Mouse (Mus musculus) hindbrain, embryonic 15.5 days (tissue): ENCODE results near the gene Klk1b1. TPM values are rescaled to one million over a fixed set of nuclear protein-coding genes. Genes with fewer than 3 reads are reported as not detected.

Source experiments
- ATAC-seq: fragments of 200-750 bp; cut with Nextera tagmentation; 2 replicates; pipeline ENCODE4 v1.8.0; 2017; ENCODE audit warnings: low read depth, moderate number of reproducible peaks, moderate TSS enrichment; ENCODE audit not compliant: low FRiP score
- H3K27ac ChIP-seq: fragments of 300-500 bp; sonication (generic); replicated peaks from 2 replicates; pipeline ENCODE4 v1.5.1; 2015; ENCODE audit warnings: mild to moderate bottlenecking, inconsistent platforms
- H3K27me3 ChIP-seq: fragments of 300-500 bp; sonication (generic); 2 replicates; pipeline ENCODE4 v1.6.1; 2015; ENCODE audit warnings: control low read depth, inconsistent platforms
- H3K36me3 ChIP-seq: fragments of 300-500 bp; sonication (generic); 2 replicates; pipeline ENCODE4 v1.6.1; 2015; ENCODE audit warnings: control low read depth, inconsistent platforms
- H3K4me1 ChIP-seq: fragments of 300-500 bp; sonication (generic); replicated peaks from 2 replicates; pipeline ENCODE4 v1.6.1; 2015; ENCODE audit warnings: control low read depth, inconsistent platforms
- H3K4me2 ChIP-seq: fragments of 300-500 bp; sonication (generic); 2 replicates; pipeline ENCODE4 v1.6.1; 2015; ENCODE audit warnings: moderate library complexity, mild to moderate bottlenecking, inconsistent platforms
- H3K4me3 ChIP-seq: fragments of 300-500 bp; sonication (generic); 2 replicates; pipeline ENCODE4 v1.5.1; 2015; ENCODE audit warnings: mild to moderate bottlenecking, inconsistent platforms
- H3K9ac ChIP-seq: fragments of 300-500 bp; sonication (generic); 2 replicates; pipeline ENCODE4 v1.6.1; 2015; ENCODE audit warnings: inconsistent platforms
- H3K9me3 ChIP-seq: fragments of 300-500 bp; sonication (generic); 2 replicates; pipeline ENCODE4 v1.6.1; 2016; ENCODE audit warnings: control low read depth, inconsistent platforms
- WGBS: fragments of 180-500 bp; shearing (Covaris S2); methylation state at CpG from one replicate; pipeline ENCODE4 v1.1.7; 2015; 5-methylcytosine and 5-hydroxymethylcytosine counted together
- polyA plus RNA-seq: library from polyadenylated mRNA; unstranded; fragments of >200 nt; fragmentation: Nextera tagmentation; extraction: Ambion mirVana; gene quantifications from 2 replicates; pipeline ENCODE4 v1.2.1, GENCODE M21; 2015

Klk1b1 gene
- polyA plus RNA-seq: not detected in 2 replicates

DNA sequence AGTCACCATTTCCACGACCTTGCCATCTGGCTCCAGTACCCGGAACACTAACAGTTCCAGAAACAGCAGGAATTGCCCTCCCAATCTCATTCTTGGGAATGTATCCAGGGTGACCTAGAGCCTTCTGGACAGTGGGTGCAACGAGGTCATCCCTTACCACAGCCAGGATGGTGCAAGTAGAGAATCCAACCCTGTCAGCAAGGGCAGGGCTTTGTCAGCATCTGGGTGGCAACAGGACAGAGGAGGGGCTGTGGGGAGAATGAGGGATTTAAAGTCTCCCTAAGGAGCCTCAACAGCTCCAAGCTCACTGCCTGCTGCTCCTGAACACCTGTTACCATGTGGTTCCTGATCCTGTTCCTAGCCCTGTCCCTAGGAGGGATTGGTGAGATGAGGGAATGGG lies at the start of gene Klk1b1:
Gene Klk1b1 (plus strand): TSS at position 301 of the 400 bp plus-strand sequence.
- Histone ChIP-seq H3K36me3 (no peaks in the 10 kb centered on the region), H3K9me3 (no peaks in the 10 kb centered on the region)

DNA sequence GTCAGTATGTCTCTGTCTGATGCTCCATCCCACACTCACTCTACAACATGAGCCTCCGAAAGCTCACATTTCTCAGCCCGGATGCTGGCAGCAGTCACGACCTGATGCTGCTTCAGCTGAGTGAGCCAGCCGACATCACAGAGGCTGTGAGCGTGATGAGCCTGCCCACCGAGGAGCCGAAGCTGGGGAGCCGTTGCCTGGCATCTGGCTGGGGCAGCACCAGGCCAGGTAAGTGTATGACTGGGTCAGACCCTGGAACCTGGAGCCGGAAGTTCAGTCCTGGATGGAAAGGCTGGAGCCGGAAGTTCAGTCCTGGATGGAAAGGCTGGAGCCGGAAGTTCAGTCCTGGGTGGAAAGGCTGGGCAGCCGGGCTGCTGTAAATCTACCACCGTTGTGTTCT lies 48.1 kb upstream of the Klk1b1 start:
- Histone ChIP-seq H3K4me2 (no peak overlapping the region), H3K4me1 (no peaks in the 10 kb centered on the region), H3K9ac (no peak overlapping the region), H3K27ac (no peak overlapping the region), H3K4me3 (no peak overlapping the region), H3K27me3 (no peaks in the 10 kb centered on the region), H3K36me3 (no peaks in the 10 kb centered on the region), H3K9me3 (no peaks in the 10 kb centered on the region)
- ATAC-seq: no peak
- 87% methylated on average over 13 of the region's 13 CpGs for WGBS

More for the DNA sequence above, at the start of gene Klk1b1:
- Histone ChIP-seq H3K4me2 (no peak within 1 kb of the TSS), H3K4me3 (no peak within 1 kb of the TSS), H3K4me1 (no peaks in the 10 kb centered on the region), H3K27me3 (no peaks in the 10 kb centered on the region), H3K9ac (no peak within 1 kb of the TSS), H3K27ac (no peak within 1 kb of the TSS)
- 66% methylated on average over 3 of the region's 3 CpGs for whole genome bisulfite sequencing
- ATAC-seq: no peak

DNA sequence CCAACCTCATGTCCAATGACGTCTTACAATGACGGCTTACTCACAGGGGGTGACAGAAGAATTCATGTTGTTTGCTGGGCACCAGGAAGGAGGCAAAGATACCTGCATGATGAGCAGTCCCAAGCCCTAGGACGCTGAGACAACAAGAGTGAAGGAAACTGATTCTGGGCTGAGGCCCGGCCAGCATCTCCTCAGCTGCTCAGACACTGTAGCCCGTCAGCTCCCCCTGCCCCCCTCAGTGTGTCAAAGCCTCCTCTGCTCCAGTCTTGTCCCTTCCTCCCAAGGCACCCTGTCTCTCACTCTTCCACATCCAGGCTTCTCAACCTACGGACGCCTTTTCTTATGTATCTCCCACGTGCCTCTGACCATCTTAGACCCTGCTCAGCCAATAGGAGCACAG lies 47.7 kb upstream of the Klk1b1 start:
- ATAC-seq: no peak
- no peak overlapping the region for H3K27ac ChIP-seq
- H3K9me3 ChIP-seq: no peaks in the 10 kb centered on the region
- H3K4me2 ChIP-seq: no peak overlapping the region
- H3K4me3 ChIP-seq: no peak overlapping the region
- H3K4me1 ChIP-seq: no peaks in the 10 kb centered on the region
- no peak overlapping the region for H3K9ac ChIP-seq
- H3K36me3 ChIP-seq: no peaks in the 10 kb centered on the region
- WGBS: 74% methylated on average over 8 of the region's 8 CpGs
- no peaks in the 10 kb centered on the region for H3K27me3 ChIP-seq

DNA sequence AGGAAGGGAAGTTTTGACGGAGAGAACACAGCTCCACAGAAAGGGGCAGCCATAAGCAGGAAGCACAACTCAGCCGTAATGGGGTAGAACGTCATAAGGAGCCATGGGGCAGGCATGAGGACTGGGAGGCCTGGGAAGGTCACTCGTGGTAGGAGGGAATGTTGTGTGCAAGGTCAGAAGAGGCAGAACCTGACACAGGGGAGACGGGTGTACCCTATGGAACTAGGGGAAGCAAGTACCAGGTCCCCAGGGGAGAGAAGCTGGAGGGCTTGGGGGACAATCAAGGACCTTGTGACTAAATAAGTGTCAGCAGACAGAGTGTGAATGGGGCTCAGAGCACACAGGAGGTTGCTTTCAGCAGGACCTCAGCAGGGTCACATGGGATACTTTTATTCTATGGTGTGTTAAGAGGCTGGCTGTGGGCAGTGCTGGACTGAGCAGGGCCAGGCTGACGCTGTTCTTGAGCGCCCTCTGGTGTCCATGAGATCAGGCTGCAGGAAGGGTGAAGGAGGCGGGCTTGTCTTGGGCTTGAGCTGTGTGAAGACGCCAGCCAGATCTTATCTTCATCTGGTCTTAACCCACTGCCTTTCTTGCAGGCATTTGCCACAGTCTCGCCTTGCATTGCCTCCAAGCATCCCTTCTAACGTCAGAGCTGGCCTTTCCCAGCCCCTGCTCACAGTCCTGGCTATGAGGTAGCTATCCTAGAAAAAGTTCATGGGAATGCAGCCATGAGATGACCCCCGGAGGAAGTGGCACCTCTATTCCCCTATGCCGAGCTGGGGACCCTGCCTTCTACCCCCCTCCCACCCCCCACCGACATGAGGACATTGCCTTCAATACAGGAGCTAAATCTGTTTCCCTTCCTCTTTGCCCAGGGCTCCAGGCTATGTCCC lies 46.7 kb upstream of the Klk1b1 start:
- Histone ChIP-seq H3K9ac (no peak overlapping the region), H3K27me3 (no peaks in the 10 kb centered on the region), H3K4me2 (no peak overlapping the region), H3K27ac (no peak overlapping the region), H3K4me1 (no peaks in the 10 kb centered on the region), H3K36me3 (no peaks in the 10 kb centered on the region), H3K9me3 (no peaks in the 10 kb centered on the region), H3K4me3 (no peak overlapping the region)
- peak; percentile 92 for ATAC-seq
- WGBS: 34% methylated on average over 14 of the region's 14 CpGs

DNA sequence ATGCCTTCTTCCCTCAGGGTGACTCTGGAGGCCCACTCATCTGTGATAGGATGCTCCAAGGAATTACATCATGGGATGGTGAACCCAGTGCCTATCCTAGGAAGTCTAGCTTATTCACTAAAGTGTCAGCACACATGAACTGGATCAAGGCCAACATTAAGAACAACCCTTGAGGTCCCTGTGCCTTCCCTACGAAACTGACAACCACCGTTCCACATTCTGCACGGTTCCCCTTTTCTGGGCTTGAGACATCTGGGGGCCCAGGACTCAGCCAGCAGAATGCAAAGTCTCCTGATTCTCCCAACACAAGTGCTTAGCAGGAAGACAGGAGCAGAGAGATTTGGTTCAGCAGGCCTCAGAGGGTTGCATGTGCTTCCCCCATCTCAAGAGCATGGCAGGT lies 46.0 kb upstream of the Klk1b1 start:
- Histone ChIP-seq H3K9ac (no peak overlapping the region), H3K36me3 (no peaks in the 10 kb centered on the region), H3K9me3 (no peaks in the 10 kb centered on the region), H3K4me2 (no peak overlapping the region), H3K27ac (no peak overlapping the region), H3K4me3 (no peak overlapping the region), H3K27me3 (no peaks in the 10 kb centered on the region), H3K4me1 (no peaks in the 10 kb centered on the region)
- no peak for ATAC-seq
- 91% methylated on average over 3 of the region's 3 CpGs for WGBS

DNA sequence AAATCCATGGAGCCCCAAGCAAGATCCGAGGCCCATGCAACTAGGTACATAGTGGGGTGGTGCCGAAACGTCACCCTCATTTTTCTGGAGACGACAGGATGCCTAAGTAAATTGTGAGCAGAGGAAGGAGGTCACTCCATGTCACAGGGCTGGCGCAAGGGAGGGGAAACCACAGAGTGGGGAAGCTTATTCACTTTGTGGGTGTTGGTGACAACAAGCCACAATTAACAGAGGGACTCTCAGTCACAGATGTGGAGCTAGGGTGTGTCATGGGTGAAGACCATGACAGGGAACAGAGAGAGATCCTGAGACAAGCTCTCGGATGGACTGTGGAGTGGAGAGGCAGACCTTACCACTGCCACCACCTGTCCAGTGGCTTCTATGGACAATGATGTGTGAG lies 45.5 kb upstream of the Klk1b1 start:
- no peak overlapping the region for H3K4me2 ChIP-seq
- no peak overlapping the region for H3K27ac ChIP-seq
- H3K4me1 ChIP-seq: no peaks in the 10 kb centered on the region
- 86% methylated on average over 6 of the region's 6 CpGs for WGBS
- H3K36me3 ChIP-seq: no peaks in the 10 kb centered on the region
- H3K9me3 ChIP-seq: no peaks in the 10 kb centered on the region
- H3K4me3 ChIP-seq: no peak overlapping the region
- ATAC-seq: no peak
- H3K27me3 ChIP-seq: no peaks in the 10 kb centered on the region
- H3K9ac ChIP-seq: no peak overlapping the region

DNA sequence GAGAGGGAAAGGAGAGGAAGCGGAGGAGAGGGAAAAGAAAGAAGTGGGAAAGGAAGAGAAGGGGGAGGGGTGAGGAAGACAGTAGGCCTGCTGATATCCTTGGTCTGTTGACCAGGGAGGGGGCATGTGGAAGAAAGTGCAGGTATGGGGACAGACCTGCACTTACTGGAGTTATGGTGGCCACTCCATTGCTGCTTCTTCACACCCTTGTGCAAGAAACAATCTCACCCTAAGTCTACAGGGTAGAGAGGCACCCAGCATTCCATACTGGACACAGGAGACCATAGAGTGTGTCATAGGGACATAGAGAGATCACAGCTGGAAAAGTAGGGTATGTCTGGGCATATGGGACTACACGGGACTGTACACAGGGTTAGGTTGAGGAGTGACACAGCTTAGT lies 44.6 kb upstream of the Klk1b1 start:
- 94% methylated on average over 2 of the region's 2 CpGs for WGBS
- H3K4me2 ChIP-seq: no peak overlapping the region
- H3K4me3 ChIP-seq: no peak overlapping the region
- H3K36me3 ChIP-seq: no peaks in the 10 kb centered on the region
- no peak overlapping the region for H3K27ac ChIP-seq
- no peaks in the 10 kb centered on the region for H3K27me3 ChIP-seq
- H3K9me3 ChIP-seq: no peaks in the 10 kb centered on the region
- no peak for ATAC-seq
- H3K9ac ChIP-seq: no peak overlapping the region
- H3K4me1 ChIP-seq: no peaks in the 10 kb centered on the region

DNA sequence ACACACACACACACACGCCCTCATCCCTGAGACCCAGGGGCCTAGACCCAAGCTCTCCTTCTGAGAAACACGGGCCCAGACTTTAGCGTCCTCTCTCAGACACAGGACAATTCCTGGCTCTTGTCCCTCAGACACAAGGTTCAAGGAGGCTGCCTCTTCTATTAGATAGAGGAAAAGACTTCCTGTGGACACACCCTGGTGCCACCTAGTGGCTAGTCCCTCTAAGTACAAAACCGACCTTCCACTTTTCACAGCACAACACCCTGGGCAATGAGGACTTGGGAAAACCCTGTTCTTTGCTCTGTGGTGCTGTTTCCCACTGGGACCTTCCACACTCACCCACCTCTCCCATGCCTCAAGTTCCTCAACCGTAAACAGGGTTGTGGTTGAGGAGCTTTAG lies 40.6 kb upstream of the Klk1b1 start:
- ATAC-seq: no peak
- 77% methylated on average over 5 of the region's 5 CpGs for WGBS
- H3K4me2 ChIP-seq: no peak overlapping the region

DNA sequence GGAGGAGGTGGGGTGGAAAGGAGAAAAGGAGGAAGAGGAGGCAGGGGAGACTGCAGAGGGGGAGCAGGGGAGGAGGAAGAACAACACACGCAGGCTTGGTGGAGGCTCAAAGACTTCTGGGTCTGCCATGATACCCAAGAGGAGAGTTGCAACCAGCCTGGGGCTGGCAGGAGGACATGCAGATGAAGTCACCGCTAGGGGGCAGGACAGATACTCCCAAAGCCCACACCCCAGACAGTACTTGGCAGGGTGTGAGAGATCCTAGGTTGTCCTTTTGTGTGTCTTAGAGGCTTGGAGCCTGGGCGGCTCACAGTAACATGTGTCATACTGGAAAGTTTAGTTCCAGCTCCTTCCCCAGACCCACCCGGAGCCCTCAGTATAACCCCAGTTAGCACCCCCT lies 38.0 kb upstream of the Klk1b1 start:
- H3K4me1 ChIP-seq: no peaks in the 10 kb centered on the region
- no peak overlapping the region for H3K4me3 ChIP-seq
- no peaks in the 10 kb centered on the region for H3K36me3 ChIP-seq
- no peaks in the 10 kb centered on the region for H3K9me3 ChIP-seq
- peak; percentile 27; the same call in 1 of the 2 replicates for ATAC-seq
- H3K27me3 ChIP-seq: no peaks in the 10 kb centered on the region
- no peak overlapping the region for H3K27ac ChIP-seq
- no peak overlapping the region for H3K4me2 ChIP-seq
- no peak overlapping the region for H3K9ac ChIP-seq
- 35% methylated on average over 4 of the region's 4 CpGs for WGBS

More for the DNA sequence above, 40.6 kb upstream of the Klk1b1 start:
- Histone ChIP-seq H3K27ac (no peak overlapping the region), H3K9ac (no peak overlapping the region), H3K36me3 (no peaks in the 10 kb centered on the region), H3K27me3 (no peaks in the 10 kb centered on the region), H3K9me3 (no peaks in the 10 kb centered on the region), H3K4me3 (no peak overlapping the region), H3K4me1 (no peaks in the 10 kb centered on the region)

DNA sequence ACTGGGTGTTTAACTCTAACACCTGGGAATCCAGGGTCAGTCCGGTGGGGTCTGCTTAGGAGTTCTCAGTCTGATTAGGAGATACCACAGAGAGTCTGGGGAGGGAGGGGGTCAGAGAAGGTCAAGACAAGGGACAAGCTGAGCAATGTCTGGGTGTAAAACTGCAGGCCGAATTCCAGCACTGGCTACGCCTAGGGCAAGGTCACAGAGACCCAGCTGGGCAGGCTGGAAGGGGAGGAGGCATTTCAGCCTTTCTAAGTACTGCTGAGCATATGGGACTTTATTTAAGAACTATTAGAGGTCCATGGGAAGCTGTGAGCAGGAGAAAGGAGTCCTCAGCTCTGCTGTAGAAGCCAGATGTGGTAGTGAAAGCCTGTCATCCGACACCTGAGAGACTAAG lies 34.2 kb upstream of the Klk1b1 start:
- Histone ChIP-seq H3K4me1 (no peaks in the 10 kb centered on the region), H3K4me2 (no peak overlapping the region), H3K27me3 (no peaks in the 10 kb centered on the region), H3K9ac (no peak overlapping the region), H3K27ac (no peak overlapping the region), H3K36me3 (no peaks in the 10 kb centered on the region), H3K4me3 (no peak overlapping the region), H3K9me3 (no peaks in the 10 kb centered on the region)
- WGBS: 70% methylated on average over 4 of the region's 4 CpGs
- ATAC-seq: no peak

DNA sequence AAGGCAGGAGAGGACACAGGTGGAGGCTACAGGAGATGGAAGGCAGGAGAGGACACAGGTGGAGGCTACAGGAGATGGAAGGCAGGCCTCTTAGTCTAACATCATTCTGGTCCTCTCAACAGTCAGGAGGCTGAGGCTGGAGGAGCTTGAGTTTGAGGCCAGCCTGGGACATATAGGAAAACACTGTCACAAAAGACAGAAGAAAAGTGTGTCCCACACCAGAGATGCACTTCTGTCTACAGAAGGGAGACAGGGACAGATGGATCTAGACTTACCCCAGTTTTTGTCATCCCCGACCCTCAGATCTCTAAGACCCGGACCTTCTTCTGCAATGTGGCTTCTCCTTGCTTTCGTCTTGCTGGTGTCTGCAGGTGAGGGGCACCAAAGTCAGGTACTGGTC lies 33.1 kb upstream of the Klk1b1 start, which contains the start of gene Klk15:
Gene Klk15 (plus strand): TSS at position 301 of the 400 bp plus-strand sequence.
- H3K4me1 ChIP-seq: no peaks in the 10 kb centered on the region
- no peak within 1 kb of the TSS for H3K27ac ChIP-seq
- H3K4me3 ChIP-seq: no peak within 1 kb of the TSS
- H3K9me3 ChIP-seq: no peaks in the 10 kb centered on the region
- H3K27me3 ChIP-seq: no peaks in the 10 kb centered on the region
- ATAC-seq: no peak
- no peaks in the 10 kb centered on the region for H3K36me3 ChIP-seq
- 94% methylated on average over 3 of the region's 3 CpGs for WGBS
- no peak within 1 kb of the TSS for H3K4me2 ChIP-seq
- no peak within 1 kb of the TSS for H3K9ac ChIP-seq

DNA sequence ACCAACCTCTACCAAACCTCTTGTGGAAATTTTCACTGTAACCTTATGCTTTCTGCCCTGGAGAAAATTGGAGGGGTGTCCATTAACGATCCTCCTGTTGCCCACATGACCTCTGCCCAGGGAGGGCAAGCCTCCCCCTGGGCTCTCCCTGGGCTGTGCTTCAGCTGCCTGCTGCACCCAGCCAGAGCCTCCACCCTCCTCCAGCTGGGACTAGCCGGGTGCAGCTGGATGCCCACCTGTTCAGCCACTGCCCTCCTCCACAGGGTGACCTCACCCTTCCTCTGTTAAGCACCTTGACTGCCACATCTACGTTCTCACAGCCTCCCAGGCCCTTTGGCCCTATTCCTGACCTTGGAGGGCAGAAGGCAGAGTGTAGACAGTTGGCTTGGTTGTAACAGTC lies 31.8 kb upstream of the Klk1b1 start:
- H3K27me3 ChIP-seq: no peaks in the 10 kb centered on the region
- no peaks in the 10 kb centered on the region for H3K9me3 ChIP-seq
- H3K27ac ChIP-seq: no peak overlapping the region
- no peak overlapping the region for H3K4me2 ChIP-seq
- no peaks in the 10 kb centered on the region for H3K4me1 ChIP-seq
- no peak overlapping the region for H3K4me3 ChIP-seq
- H3K9ac ChIP-seq: no peak overlapping the region
- no peak for ATAC-seq
- no peaks in the 10 kb centered on the region for H3K36me3 ChIP-seq
- 76% methylated on average over 3 of the region's 3 CpGs for WGBS

DNA sequence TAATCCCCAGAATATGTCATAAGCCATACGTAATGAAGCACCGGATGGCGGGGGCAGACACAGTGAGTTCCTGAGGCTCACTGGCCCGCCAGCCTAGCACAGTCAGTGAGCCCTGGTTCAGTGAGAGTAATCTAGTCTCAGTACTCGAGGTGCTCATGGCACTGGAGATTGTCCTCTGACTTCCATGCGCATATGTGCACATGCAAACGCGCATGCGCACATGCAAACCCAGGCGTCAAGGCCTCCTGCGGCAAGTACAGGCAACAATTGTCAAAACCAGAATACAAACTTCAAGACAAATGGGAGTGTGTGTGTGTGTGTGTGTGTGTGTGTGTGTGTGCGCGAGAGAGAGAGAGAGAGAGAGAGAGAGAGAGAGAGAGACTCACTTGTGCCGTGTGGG lies 30.0 kb upstream of the Klk1b1 start:
- Histone ChIP-seq H3K4me1 (no peaks in the 10 kb centered on the region), H3K9me3 (no peaks in the 10 kb centered on the region), H3K9ac (no peak overlapping the region), H3K4me3 (no peak overlapping the region), H3K27ac (no peak overlapping the region), H3K36me3 (no peaks in the 10 kb centered on the region), H3K27me3 (no peaks in the 10 kb centered on the region), H3K4me2 (no peak overlapping the region)
- 88% methylated on average over 14 of the region's 14 CpGs for WGBS
- ATAC-seq: no peak
